ENCODE assay signal across 29 mouse cellular contexts in genomic region chr7:65206021-65206420, GRCm38 (mm10). TPM values are rescaled to one million over a fixed set of nuclear protein-coding genes. Genes with fewer than 3 reads are reported as not detected.
"Had no signal": no experiment of that assay in that cellular context is flagged by ENCODE, and none has a peak within 500 bp of the region (broad histone marks: within the 10 kb centered on the region; RNA-seq: fewer than 3 reads in every experiment).

No protein-coding gene starts in this region.

- H3K9ac ChIP-seq: heart, embryonic 13.5 days; heart, embryonic 15.5 days; hindbrain, embryonic 13.5 days; hindbrain, embryonic 15.5 days; kidney, embryonic 15.5 days; limb, embryonic 13.5 days; limb, embryonic 15.5 days; liver, embryonic 12.5 days; liver, embryonic 14.5 days had no signal

- H3K36me3 ChIP-seq: heart, embryonic 13.5 days; heart, embryonic 15.5 days; hindbrain, embryonic 13.5 days; hindbrain, embryonic 15.5 days; kidney, embryonic 15.5 days; limb, embryonic 13.5 days; limb, embryonic 15.5 days; liver, embryonic 12.5 days had no signal

- H3K4me3 ChIP-seq: heart, embryonic 13.5 days; heart, embryonic 15.5 days; hindbrain, embryonic 13.5 days; hindbrain, embryonic 15.5 days; kidney, embryonic 15.5 days; limb, embryonic 13.5 days; limb, embryonic 15.5 days; liver, embryonic 12.5 days had no signal

- H3K4me2 ChIP-seq: heart, embryonic 11.5 days; heart, embryonic 13.5 days; heart, embryonic 15.5 days; hindbrain, embryonic 13.5 days; hindbrain, embryonic 15.5 days; kidney, embryonic 15.5 days; limb, embryonic 13.5 days; limb, embryonic 15.5 days; liver, embryonic 12.5 days had no signal

- H3K9me3 ChIP-seq: heart, embryonic 15.5 days; limb, embryonic 15.5 days had no signal

- ATAC-seq: hindbrain, postnatal 0 days; intestine, embryonic 16.5 days; liver, embryonic 12.5 days had no signal

- H3K27ac ChIP-seq: heart, embryonic 13.5 days; heart, embryonic 15.5 days; hindbrain, embryonic 13.5 days; hindbrain, embryonic 15.5 days; hindbrain, postnatal 0 days; kidney, embryonic 15.5 days; kidney, postnatal 0 days; limb, embryonic 13.5 days; limb, embryonic 15.5 days; liver, embryonic 12.5 days; liver, embryonic 14.5 days had no signal

- DNase-seq: gastrocnemius, postnatal 14 days; gastrocnemius, postnatal 36 days; heart, adult 18-20 months; heart, postnatal 36 days; kidney, adult 11 months; kidney, adult 2 months; kidney, adult 9 months; kidney, postnatal 14 days; kidney, postnatal 36 days; layer of hippocampus, adult 9-11 months; layer of hippocampus, postnatal 36 days; left cerebral cortex, postnatal 4 days had no signal

- H3K27me3 ChIP-seq: heart, embryonic 13.5 days; heart, embryonic 15.5 days; hindbrain, embryonic 13.5 days; hindbrain, embryonic 15.5 days; kidney, embryonic 15.5 days; limb, embryonic 13.5 days; limb, embryonic 15.5 days; liver, embryonic 12.5 days had no signal

- H3K4me1 ChIP-seq: heart, embryonic 13.5 days; hindbrain, embryonic 15.5 days; kidney, embryonic 15.5 days; limb, embryonic 13.5 days; limb, embryonic 15.5 days; liver, embryonic 12.5 days had no signal

RNA-seq across cellular contexts. Expression of gene Fam189a1, which starts 49.7 kb away (rescaled TPM):
- total RNA-seq: gastrocnemius, adult 8-10 months; gastrocnemius, postnatal 36 days; heart, adult 18-20 months; heart, adult 8-10 months; heart, postnatal 36 days; hematopoietic stem cell, adult 5-6 weeks; liver, adult 2 months had no signal
- polyA plus RNA-seq: liver, embryonic 12.5 days had no signal
